Mouse (Mus musculus) spleen, adult 2 months (tissue): ENCODE data around the gene Wdr74.

Source experiments
- CTCF ChIP-seq: fragments of 200-500 bp; IDR thresholded peaks from 2 replicates; pipeline ENCODE4 v1.5.1; 2011; ENCODE audit warnings: mild to moderate bottlenecking, inconsistent platforms; ENCODE audit not compliant: insufficient read depth, insufficient read length, insufficient replicate concordance; ENCODE audit errors: extremely low read depth
- POLR2A ChIP-seq: fragments of 200-500 bp; IDR thresholded peaks from 2 replicates; pipeline ENCODE4 v1.6.1; 2011; ENCODE audit warnings: low read depth, low read length, inconsistent platforms

GRCm38 (mm10) chr19:8727495-8728114 is 8.0 kb upstream of the Wdr74 start:
- TF ChIP-seq CTCF (no peak), POLR2A (no peak)
